Mouse (Mus musculus) liver, postnatal 0 days (tissue): ENCODE data around the gene Samd10.

Source experiments
- CTCF ChIP-seq: sonication (generic); IDR thresholded peaks from 2 replicates; pipeline ENCODE4 v1.5.1; 2016; ENCODE audit warnings: antibody characterized with exemption, low read depth
- EP300 ChIP-seq: IDR thresholded peaks from 2 replicates; pipeline ENCODE4 v1.6.1; 2016; ENCODE audit warnings: antibody characterized with exemption, low read depth, mild to moderate bottlenecking

DNA sequence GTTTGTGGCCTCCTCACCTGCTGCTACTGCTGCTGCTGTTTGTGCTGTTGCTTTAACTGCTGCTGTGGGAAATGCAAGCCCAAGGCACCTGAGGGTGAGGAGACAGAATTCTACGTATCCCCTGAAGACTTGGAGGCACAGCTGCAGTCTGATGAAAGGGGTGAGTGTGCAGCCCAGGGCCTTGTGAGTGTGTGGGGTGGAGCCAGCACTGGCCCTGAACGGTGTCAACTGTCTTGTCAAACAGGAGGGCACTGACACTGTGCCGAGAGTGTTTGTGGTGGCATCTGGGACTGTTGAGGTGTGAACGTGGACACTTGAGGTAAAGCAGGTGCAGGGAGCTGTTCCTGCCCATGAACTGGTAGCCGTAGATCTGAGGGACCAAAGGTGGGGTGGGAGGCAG lies 50.3 kb downstream of the Samd10 start:
- TF ChIP-seq CTCF (no peak), EP300 (no peak)
